Mouse (Mus musculus): ENCODE measurements around the gene Bicd2.
A peak's percentile ranks its signal among the peaks of the same experiment; 100 is the strongest.

Bicd2 gene

GRCm38 (mm10) chr13:49326246-49327206 lies 14.9 kb upstream of the Bicd2 start:
- peak; percentile 70 for DNase-seq (ENCODE audit: low read depth, low spot score)

GRCm38 (mm10) chr13:49328101-49328500 lies 13.3 kb upstream of the Bicd2 start:
- no peak for DNase-seq (ENCODE audit: low read depth, low spot score)

- DNase-seq (ENCODE audit: low read depth, low spot score): no peak
These were observed 8.1 kb upstream of the Bicd2 start for GRCm38 (mm10) chr13:49333250-49333649.

GRCm38 (mm10) chr13:49335077-49335982 lies 6.1 kb upstream of the Bicd2 start:
- no peak for DNase-seq (ENCODE audit: low read depth, low spot score)

- DNase-seq (ENCODE audit: low read depth, low spot score): peak; percentile 75
These were observed 2.4 kb upstream of the Bicd2 start for GRCm38 (mm10) chr13:49338893-49339546.

- DNase-seq (ENCODE audit: low read depth, low spot score): peak; percentile 25
These were observed 692 bp downstream of the Bicd2 start for GRCm38 (mm10) chr13:49341831-49342722.

GRCm38 (mm10) chr13:49342723-49343100 lies 1.3 kb downstream of the Bicd2 start:
- DNase-seq (ENCODE audit: low read depth, low spot score): no peak

- DNase-seq (ENCODE audit: low read depth, low spot score): no peak
These were observed 3.2 kb downstream of the Bicd2 start for GRCm38 (mm10) chr13:49344567-49344966.

GRCm38 (mm10) chr13:49345476-49345875 lies 4.1 kb downstream of the Bicd2 start:
- peak; percentile 91 for DNase-seq (ENCODE audit: low read depth, low spot score)

- DNase-seq (ENCODE audit: low read depth, low spot score): no peak
These were observed 7.1 kb downstream of the Bicd2 start for GRCm38 (mm10) chr13:49348522-49348921.

GRCm38 (mm10) chr13:49349335-49349734 lies 8.0 kb downstream of the Bicd2 start:
- no peak for DNase-seq (ENCODE audit: low read depth, low spot score)

- no peak for DNase-seq (ENCODE audit: low read depth, low spot score)
These were observed 8.6 kb downstream of the Bicd2 start for GRCm38 (mm10) chr13:49349836-49350505.

GRCm38 (mm10) chr13:49352581-49353159 lies 11.3 kb downstream of the Bicd2 start:
- peak; percentile 61 for DNase-seq (ENCODE audit: low read depth, low spot score)

GRCm38 (mm10) chr13:49353422-49353821 lies 12.0 kb downstream of the Bicd2 start:
- DNase-seq (ENCODE audit: low read depth, low spot score): no peak

- DNase-seq (ENCODE audit: low read depth, low spot score): no peak
These were observed 12.7 kb downstream of the Bicd2 start for GRCm38 (mm10) chr13:49353991-49354507.

GRCm38 (mm10) chr13:49355461-49356061 lies 14.2 kb downstream of the Bicd2 start:
- no peak for DNase-seq (ENCODE audit: low read depth, low spot score)

- no peak for DNase-seq (ENCODE audit: low read depth, low spot score)
These were observed 14.7 kb downstream of the Bicd2 start for GRCm38 (mm10) chr13:49356090-49356489.

GRCm38 (mm10) chr13:49357367-49358026 lies 16.1 kb downstream of the Bicd2 start:
- peak; percentile 58 for DNase-seq (ENCODE audit: low read depth, low spot score)

- no peak for DNase-seq (ENCODE audit: low read depth, low spot score)
These were observed 16.8 kb downstream of the Bicd2 start for GRCm38 (mm10) chr13:49358184-49358583.

All from 3T3-L1 (cell line).